Mouse (Mus musculus) ovary, postnatal 14 days (tissue): ENCODE results near the gene Efna3.
A peak's percentile ranks its signal among the peaks of the same experiment; 100 is the strongest.

Experiments
- DNase-seq: peaks from one replicate; pipeline ENCODE4 v3.0.0; 2022; ENCODE audit warnings: low spot score

The Efna3 gene

DNA sequence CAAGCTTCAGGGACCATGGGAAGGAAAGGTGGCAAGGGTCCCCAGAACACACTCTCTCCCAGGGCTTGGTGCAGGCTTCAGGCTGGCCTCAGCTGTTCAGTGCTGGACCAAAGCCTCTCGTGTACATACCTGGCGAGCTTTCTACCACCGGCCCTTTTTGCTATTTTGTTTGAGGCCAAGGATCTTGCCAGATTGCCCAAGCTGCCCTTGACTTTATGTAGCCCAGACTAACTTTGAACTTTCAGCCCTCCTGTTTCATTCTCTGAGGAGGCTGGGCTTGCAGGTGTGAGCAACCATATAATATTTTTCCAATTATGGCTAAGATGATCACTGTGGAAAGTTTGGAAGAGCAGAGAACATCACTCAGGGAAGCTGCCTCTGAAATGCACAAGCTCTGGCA lies 38.5 kb downstream of the Efna3 start:
- no peak for DNase-seq

DNA sequence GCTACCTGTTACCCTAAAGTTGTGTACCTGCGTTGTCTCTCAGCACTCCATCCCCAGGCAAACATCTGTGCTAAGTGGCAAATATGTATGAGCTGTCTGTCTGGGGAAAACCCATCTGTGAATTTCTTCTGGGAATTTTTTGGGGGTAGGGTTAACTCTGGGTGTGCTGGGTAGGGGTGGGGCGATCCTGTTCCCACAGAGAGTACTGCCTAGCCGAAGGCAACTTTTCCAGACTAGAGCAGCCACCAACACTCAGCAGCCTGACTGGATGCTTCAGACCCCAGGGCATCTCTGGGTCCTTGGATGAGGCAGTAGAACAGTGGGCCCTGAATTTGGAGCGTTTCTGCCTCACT lies 40.5 kb downstream of the Efna3 start:
- DNase-seq = no peak

DNA sequence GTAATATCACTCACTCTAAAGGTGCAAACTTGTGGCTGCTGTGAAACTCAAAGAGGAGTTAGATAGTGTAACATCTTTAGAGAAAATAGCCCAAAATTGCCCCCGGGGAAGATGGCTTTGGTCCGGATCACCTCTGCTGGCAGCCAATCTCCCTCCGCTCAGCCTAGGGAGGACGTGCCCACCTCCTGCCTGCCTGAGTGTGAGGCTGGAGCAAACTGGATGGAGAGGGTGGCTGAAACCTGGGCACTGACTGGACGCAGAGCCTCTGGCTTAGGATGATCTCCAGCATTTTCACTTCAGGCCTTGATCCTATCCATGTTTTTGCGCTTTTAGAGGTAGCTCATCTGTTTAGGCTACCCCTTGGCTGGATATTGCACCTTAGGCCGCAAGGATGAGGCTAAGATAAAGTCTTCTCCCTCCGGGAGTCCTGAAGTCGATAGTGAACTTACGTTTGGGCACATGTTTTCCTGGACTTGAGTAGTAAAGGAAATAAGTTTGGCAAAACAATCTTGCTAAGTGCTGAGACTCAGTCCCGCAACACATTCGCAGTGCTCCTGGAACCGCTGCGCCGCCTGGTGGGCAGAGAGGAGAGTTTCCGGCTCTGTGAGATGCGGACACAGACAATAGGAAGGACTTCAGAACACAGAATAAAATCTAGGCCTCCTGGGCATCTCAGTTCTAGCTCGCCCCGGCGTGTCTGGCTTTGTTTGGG lies 41.0 kb downstream of the Efna3 start:
- peak; percentile 77 for DNase-seq

DNA sequence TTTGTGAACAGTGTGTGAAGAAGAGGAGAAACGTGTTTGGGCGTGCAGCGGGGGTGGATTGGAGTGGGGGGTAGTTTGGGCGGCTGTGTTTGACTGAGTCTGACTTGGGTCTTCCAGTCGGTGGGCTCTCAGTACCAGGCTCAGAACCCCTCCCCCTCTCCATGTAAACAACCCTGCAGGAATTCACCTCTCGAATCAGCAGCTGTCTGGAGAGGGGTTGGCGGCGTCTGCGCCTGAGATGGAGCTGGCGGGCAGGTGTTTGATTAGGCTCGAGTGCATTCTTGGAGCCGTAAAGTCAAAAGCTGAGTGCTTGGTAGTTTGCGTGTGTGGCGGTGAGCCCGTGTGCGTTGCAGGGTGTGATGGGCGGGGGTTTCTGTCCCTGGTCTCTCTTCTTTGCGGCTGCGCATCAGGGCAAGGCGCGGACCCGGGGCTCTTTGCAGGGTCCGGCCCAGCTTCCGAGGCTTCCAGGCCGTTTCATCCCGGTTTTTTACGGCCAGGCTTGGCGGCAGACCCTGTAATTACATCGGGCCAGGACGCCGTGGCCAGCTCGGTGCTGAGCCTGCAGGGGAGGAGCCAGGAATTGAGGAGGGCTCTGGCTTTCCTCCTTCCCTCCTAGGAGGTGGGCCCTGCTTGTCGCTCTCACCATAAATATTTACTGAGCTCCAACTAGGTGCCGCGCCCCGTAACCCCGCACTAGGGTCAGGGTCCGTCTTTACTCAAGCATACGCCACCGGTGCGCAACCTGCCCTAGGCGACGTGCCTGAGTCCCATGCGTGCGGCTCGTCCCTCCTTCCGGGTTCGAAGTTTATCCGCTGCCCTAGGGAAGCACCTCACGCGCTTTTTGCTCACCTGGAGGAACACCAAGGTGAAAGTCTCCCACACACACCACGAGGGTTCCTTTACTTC lies 41.9 kb downstream of the Efna3 start, which contains the start of gene Efna1:
Efna1 (minus strand) TSS at position 537 of the 906 bp plus-strand sequence.
- DNase-seq = peak; percentile 48

DNA sequence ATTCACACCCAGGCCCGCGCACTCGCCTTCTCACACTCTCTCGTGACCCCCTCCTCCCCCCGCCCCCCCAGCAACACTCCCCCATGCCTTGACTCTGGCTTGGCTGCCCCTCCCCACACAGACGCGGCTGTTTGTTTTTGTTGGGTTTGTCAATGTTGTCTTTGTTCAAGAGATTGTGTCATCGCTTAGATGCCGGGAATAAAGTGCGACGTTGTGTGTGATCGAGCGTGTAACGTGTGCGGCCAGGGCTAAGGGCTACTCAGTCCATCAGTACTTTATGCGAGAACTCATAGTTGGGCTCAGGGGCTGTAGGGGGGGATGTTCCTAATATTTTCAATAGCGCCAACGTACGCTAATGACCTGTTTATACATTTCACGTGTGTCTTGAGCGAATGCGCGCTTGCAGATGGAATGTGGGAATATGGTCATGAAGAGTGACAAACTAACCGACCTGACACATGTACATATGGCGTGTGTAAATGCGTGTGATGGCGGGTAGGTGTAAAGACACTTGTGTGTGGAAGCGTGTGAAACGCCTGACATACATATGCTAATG lies 42.6 kb downstream of the Efna3 start:
- no peak for DNase-seq

DNA sequence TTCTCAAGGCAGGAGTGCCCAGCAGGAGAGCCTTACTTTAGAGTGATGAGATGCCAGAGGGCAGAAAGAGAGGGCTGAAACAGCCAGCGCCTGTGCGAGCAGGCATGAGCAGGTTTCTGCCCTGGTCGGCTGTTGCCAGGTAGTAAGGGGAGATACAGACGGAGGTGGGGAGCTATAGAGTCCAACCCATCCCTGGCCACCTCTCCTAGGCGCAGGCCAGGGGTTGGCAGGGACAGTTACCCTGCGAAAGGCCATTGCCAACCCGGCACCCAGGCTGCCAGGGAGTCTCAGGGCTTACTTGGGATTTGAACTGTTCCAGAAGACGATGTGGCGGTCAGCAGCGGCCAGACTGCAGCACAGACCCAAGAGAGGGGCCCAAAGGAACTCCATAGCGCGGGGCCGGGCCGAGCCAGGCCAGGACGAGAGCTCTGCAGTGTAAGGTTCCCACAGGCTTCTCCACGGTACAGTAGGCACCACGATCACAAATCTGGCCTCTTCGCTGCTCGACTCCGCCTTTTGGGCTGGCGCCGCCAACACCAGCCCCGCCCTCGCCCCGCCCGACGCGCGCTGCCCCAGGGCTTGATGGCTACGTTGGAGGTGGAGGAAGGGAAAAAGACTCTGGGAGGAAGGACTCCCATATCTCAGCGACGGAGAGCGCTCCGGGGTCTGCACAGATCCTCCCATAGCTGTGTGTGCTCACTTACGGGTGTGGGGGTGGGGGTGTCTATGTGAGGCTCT lies 43.4 kb downstream of the Efna3 start:
- peak; percentile 69 for DNase-seq

DNA sequence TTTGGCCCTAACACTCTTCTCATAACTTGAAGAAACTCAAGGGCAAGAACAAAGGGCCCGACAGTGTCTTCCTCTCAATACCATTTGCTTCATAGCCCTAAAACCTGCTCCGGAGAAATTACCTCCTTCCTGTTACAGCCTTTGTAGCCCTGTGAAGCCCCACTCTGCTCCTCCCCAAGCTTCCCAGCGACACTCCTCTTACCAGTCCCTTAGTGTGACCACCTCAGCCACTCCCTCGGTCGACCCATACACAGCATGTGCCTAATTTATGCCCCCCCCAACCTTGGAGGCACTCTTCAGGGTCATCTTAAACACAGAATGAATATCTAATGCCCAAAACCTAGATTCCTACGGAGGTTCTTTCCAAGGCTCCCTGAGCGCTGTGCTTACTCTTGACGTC lies 44.1 kb downstream of the Efna3 start:
- no peak for DNase-seq

DNA sequence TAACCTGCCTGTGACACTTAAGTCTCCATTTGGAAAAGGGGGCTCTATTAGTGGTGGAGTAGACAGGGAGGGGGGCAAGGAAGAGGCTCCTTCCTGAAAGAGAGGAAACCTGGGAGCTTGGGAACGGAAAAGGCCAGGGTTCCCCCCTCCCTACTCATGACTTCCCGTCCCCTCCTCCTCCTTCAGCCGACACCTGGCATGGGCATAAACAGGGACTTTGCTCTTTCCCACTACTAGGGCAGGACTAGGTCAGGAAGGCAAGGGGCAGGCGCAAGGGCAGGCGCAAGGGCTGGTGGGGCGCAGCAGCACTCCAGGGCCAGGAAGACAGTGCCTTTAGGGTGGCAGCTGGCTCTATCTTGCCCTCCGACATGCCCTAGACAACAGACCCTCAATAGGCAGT lies 44.7 kb downstream of the Efna3 start:
- DNase-seq = no peak

DNA sequence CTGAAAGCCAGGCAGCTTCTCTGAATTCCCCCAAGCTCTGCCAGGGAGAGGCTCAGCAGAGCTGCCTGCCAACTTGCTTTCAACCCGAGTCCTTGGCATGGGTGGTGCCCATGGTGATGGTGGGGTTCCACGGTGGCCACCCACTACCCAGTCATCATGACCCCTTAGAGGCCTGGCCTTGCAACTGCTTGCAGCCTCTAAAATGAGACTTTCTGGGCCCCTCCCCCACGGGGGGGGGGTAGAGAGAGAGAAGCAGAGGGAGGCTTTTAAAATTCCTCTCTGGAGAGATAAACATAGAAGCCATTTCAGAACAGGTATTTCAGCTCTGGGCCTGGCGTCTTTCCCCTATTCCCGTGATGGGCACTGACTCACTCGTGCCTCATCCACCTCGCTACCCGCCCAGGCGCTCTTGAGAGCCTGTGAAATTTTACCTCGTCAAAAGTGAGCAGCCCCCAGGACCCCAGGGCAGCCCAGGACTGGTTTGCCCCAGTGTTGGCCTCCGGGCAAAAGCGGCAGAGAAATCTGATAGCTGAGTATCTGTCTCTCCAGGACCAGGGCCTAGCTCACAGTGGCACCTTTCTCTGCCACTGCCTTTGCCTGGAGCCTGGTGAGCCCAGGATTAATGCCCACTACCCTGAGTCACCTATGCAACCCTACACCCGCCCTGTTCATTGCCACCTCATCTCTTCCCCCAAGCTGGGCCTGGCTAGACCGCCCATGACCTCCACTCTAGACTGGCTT lies 45.3 kb downstream of the Efna3 start:
- DNase-seq = no peak

DNA sequence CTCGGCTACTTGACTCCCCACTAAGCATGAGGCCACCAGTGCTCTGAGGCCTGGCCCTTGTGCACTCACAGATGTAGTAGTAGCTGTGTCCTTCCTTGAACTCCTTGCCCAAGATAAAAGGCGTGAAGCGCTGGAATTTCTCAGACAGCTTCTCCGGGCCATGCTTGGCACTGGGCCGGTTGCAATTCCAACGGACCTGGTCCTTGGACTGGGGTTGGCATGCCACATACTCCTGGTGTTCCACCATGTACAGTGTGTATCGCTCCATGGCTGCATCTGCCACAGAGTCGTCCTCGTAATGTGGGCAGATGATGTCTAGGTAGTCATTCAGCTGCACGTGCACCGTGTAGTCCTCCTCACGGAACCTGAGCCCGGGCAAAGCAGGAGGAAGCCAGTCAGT lies 46.7 kb downstream of the Efna3 start:
- DNase-seq = no peak

DNA sequence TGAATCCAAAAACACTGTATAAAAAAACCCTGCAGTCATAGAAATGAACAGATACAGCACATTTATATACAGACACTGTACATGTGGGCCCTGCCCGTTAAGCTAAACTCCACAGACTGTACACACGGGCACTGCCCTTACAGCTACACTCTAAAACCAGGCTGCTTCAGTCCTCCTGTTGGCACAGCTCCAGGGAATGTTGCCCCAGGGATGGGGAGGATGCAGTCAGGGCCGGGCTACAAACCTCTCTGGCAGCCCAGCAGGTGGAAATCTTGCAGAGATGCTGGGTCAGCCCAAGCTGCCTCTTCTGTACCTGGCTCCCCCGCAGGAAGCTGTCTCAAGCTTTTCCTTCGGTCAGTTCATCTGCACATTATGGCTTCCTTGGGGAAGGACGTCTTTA lies 51.0 kb downstream of the Efna3 start:
- no peak for DNase-seq

DNA sequence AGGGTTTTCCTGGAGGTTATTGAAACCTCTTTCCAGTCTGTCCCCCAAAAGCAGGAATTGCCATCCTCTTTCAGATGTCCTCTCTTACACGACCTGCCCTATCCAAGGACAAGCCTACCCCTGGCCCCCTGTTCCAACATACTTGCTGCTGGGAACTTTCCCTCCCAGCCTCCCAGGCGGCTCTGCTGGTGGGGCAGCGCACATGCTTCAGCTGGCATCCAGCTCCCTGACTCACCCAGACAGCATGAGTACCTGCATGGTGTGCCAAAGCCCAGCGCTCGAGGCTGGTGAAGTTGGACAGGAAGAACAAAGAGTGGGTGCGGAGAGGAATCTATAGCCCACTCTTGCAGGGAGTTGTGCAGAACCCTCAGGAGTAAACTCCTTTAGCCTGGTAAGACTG lies 51.9 kb downstream of the Efna3 start:
- peak; percentile 22 for DNase-seq

DNA sequence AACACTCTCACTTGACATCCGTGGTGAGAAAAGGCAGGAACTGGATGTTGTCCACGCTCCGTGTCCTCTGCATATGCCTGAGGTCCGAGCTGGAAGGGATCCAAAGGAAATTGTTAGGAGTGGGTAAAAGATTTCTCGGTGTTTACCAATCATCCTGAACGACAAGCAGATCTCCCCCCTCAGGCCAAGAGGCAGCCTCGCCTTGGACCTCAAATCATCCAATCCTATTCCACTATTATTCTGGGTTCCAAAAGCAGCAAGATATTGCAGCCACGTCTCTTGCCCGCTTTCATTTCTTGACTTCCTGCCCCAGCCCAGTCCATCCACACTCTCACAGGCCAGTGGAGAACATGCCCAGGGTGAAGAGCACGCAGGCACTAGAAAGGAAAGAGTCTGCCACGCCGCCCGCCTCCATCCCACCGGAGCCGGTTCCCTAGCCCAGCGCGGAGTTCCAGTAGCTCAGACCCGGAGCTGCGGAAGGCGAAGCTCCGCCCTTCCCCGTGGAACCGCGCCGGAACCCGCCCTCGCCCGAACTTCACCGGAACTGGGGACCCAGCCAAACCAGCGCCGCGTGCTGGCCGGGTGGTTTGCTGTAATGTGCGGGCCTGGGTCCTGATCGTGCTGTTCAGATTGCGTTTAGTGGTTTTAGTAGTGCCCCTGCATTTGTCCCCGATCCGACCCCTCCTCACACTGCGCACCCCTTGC lies 52.6 kb downstream of the Efna3 start, which contains the start of gene Slc50a1:
Slc50a1 (minus strand) TSS at position 520 of the 705 bp plus-strand sequence.
- peak; percentile 84 for DNase-seq

DNA sequence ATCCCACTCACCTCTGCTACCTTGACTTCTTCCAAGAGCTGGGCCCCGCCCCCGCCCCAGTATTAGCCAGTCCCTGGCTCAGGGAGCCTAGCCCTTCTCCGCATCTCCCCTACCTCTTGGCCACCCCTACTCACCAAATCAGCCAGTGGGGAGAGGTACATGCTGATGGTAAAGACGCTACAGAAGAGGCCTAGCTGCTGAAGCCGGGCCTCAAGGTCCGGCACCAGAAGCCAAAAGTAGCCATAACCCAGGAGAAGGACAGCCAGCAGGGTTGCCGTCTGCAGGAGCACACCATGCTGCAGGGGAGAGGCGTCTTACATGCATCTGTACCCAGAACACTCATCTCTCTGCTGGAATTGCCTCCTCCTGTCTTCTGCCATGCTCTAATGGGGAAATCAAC lies 53.8 kb downstream of the Efna3 start:
- DNase-seq = no peak

DNA sequence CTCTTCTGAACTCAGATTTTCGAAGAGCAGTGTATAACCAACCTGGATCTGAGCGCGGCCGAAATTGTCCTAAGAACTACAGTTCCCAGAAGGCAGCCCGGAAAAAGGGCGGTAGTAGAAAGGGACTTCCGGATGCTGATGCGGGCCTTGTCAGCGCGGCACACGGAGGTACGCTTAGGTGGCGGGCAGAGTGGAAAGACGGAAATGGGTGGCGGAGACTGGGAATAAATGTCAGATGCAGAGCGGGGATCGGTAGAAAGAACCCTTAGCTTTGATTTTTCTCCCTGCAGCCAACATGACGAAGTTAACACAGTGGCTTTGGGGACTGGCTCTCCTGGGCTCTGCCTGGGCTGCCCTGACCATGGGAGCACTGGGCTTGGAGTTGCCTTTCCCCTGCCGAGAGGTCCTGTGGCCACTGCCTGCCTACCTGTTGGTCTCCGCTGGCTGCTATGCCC lies 56.3 kb downstream of the Efna3 start:
- DNase-seq = peak; percentile 51
